10 mouse cellular contexts compared by ENCODE assay signal in the genomic region with DNA sequence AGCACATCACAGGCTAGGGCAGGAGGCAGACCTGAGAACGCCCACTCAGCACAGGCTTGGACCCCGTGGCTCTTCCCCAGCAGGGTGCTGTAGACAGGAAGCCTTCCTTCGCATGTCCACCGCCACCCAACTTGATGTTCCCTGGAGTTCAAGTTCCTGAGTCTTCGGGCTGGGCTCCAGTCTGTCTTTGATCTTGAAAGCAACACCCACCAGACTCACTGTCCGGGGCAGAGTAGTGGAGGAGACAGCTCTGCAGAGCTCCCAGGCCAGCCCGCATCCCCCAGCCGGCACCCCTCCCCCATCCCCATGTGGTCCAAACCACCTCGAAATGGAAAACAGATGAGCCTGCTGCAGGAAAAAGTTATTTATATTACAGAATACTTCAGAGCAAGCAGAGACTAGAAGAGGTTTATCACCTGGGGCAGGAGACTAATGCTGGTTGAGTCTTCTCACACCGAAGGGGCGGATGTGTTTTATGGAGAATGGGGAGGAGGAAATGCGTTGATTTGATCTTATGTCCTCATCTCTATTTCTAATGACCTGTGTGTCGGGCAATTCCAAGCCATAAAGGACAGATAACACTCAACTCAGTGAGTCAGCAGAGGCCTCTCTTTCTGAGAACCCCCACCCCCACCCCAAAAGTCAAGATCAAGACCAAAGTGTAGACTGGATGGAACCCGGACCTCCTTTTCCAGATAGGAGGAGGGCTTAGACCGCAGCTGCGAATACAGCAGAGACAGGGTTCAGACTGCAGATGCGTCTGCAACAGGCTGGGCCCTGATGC.
A peak's percentile ranks its signal among the peaks of the same experiment; 100 is the strongest.
DNase-seq lines count a peak whose midpoint lies in the region; ATAC-seq and TF ChIP-seq lines count a peak whose summit lies in the region.
"Had no signal": no experiment of that assay in that cellular context is flagged by ENCODE, and none has a peak within 500 bp of the region (broad histone marks: within the 10 kb centered on the region; RNA-seq: fewer than 3 reads in every experiment).

No protein-coding gene starts in this region.

- ATAC-seq in forebrain, embryonic 11.5 days (replicated peaks; ENCODE audit: low FRiP score) = no peak
- ATAC-seq in forebrain, postnatal 0 days = no peak
- peak; percentile 70 for ATAC-seq in lung, embryonic 15.5 days (ENCODE audit: borderline replicate concordance, extremely low read depth, low FRiP score, low TSS enrichment)
- ATAC-seq: activated CD4-positive, CD25-positive, alpha-beta regulatory T cell, adult 4 months had no signal

- no peak overlapping the region for H3K4me3 ChIP-seq in forebrain, embryonic 11.5 days (ENCODE audit: low read depth, low read length)
- H3K4me3 ChIP-seq in forebrain, postnatal 0 days (ENCODE audit: low read depth, low read length) = no peak overlapping the region
- H3K4me3 ChIP-seq in lung, embryonic 15.5 days = no peak overlapping the region
- H3K4me3 ChIP-seq in lung, adult 2 months (replicated peaks; ENCODE audit: extremely low read depth, low read depth, low read length) = no peak overlapping the region

- TF ChIP-seq CTCF in forebrain, postnatal 0 days (IDR thresholded peaks at IDR 0.05; ENCODE audit: low read depth) = no peak
- no peak for TF ChIP-seq CTCF in lung, adult 2 months (IDR thresholded peaks at IDR 0.05; ENCODE audit: insufficient read depth, low read length)

- no peak for TF ChIP-seq POLR2A in lung, adult 2 months (IDR thresholded peaks at IDR 0.05; ENCODE audit: borderline replicate concordance, extremely low read depth, low read depth, low read length)

- no peaks in the 10 kb centered on the region for H3K27me3 ChIP-seq in forebrain, embryonic 11.5 days (ENCODE audit: control insufficient read depth, insufficient read depth, low read length)
- no peaks in the 10 kb centered on the region for H3K27me3 ChIP-seq in forebrain, postnatal 0 days (ENCODE audit: insufficient read depth, low read length)
- no peaks in the 10 kb centered on the region for H3K27me3 ChIP-seq in lung, embryonic 15.5 days

- peak; percentile 58 for DNase-seq in forebrain, embryonic 11.5 days (ENCODE audit: low spot score)
- no peak for DNase-seq in forebrain, postnatal 0 days
- no peak for DNase-seq in lung, adult 2 months
- peak; percentile 55 for DNase-seq in gastrocnemius, postnatal 25 days
- DNase-seq in lung, postnatal 4 days = peak; percentile 43 to 64
- DNase-seq in urinary bladder, postnatal 25 days (ENCODE audit: low spot score) = no peak
- no peak for DNase-seq in adrenal gland, postnatal 36 days

- H3K36me3 ChIP-seq in forebrain, embryonic 11.5 days (ENCODE audit: control insufficient read depth, insufficient read depth, low read length) = no peaks in the 10 kb centered on the region
- no peaks in the 10 kb centered on the region for H3K36me3 ChIP-seq in forebrain, postnatal 0 days (ENCODE audit: insufficient read depth)
- no peaks in the 10 kb centered on the region for H3K36me3 ChIP-seq in lung, embryonic 15.5 days

- no peaks in the 10 kb centered on the region for H3K9me3 ChIP-seq in forebrain, embryonic 11.5 days (ENCODE audit: control insufficient read depth, low read length)
- no peaks in the 10 kb centered on the region for H3K9me3 ChIP-seq in forebrain, postnatal 0 days (ENCODE audit: low read length)
- no peaks in the 10 kb centered on the region for H3K9me3 ChIP-seq in lung, embryonic 15.5 days

- no peak overlapping the region for H3K27ac ChIP-seq in forebrain, embryonic 11.5 days (ENCODE audit: low read depth, low read length)
- H3K27ac ChIP-seq in forebrain, postnatal 0 days (ENCODE audit: low read depth, low read length) = no peak overlapping the region
- H3K27ac ChIP-seq in lung, embryonic 15.5 days = peak overlapping the region; percentile 24
- H3K27ac ChIP-seq: liver, embryonic 14.5 days had no signal

- H3K4me1 ChIP-seq in forebrain, embryonic 11.5 days (replicated peaks; ENCODE audit: control insufficient read depth, insufficient read depth, low read length) = peaks cover 11% of the 10 kb centered on the region
- H3K4me1 ChIP-seq in forebrain, postnatal 0 days (ENCODE audit: insufficient read depth) = peaks cover 12% of the 10 kb centered on the region; the same call in 1 of the 2 replicates
- peaks cover 49% of the 10 kb centered on the region for H3K4me1 ChIP-seq in lung, embryonic 15.5 days
- H3K4me1 ChIP-seq in lung, adult 2 months (ENCODE audit: control insufficient read depth, insufficient read depth, low read length) = no peaks in the 10 kb centered on the region

- no peak overlapping the region for H3K4me2 ChIP-seq in forebrain, embryonic 11.5 days (ENCODE audit: low read depth, low read length, severe bottlenecking)
- H3K4me2 ChIP-seq in forebrain, postnatal 0 days (ENCODE audit: low read depth) = no peak overlapping the region
- peak overlapping the region; percentile 5; the same call in 1 of the 2 replicates for H3K4me2 ChIP-seq in lung, embryonic 15.5 days

- no peak overlapping the region for H3K9ac ChIP-seq in forebrain, embryonic 11.5 days (ENCODE audit: low read length)
- no peak overlapping the region for H3K9ac ChIP-seq in forebrain, postnatal 0 days
- H3K9ac ChIP-seq in lung, embryonic 15.5 days = no peak overlapping the region
- H3K9ac ChIP-seq: liver, embryonic 14.5 days had no signal

- 60% methylated on average over 17 of the region's 17 CpGs for WGBS in forebrain, embryonic 11.5 days
- WGBS in forebrain, postnatal 0 days = 71% methylated on average over 17 of the region's 17 CpGs
- WGBS in lung, embryonic 15.5 days = 30% methylated on average over 17 of the region's 17 CpGs
- 43% methylated on average over 17 of the region's 17 CpGs for WGBS in lung, adult 2 months

Comparison
In these comparisons a context has a peak if more than half of its experiments do, and no peak if none do; other contexts are left out.
1. DNase-seq: peak in forebrain, embryonic 11.5 days (single experiment), gastrocnemius, postnatal 25 days (single experiment) and lung, postnatal 4 days (2 of 2); none in forebrain, postnatal 0 days (single experiment), lung, adult 2 months (single experiment), urinary bladder, postnatal 25 days (single experiment) and adrenal gland, postnatal 36 days (0 of 2).